Mouse (Mus musculus) liver, embryonic 14 days (tissue): ENCODE measurements around the gene Efna4. TPM values are rescaled to one million over a fixed set of nuclear protein-coding genes. Genes with fewer than 3 reads are reported as not detected.

Source experiments
- polyA plus RNA-seq: library from polyadenylated mRNA; depleted of rRNA; stranded (reverse); fragments of >200 nt; gene quantifications from 2 replicates; pipeline ENCODE4 v1.2.3, GENCODE M21; 2012; rRNA removed

The Efna4 gene
- polyA plus RNA-seq: 0.82 and 0.97 TPM in 2 replicates

GRCm38 (mm10) chr3:89337721-89338578, at the start of gene Efna4:
TSS of gene Efna4 (minus strand) at chr3:89338028.

GRCm38 (mm10) chr3:89365153-89365485, 27.3 kb upstream of the Efna4 start, which contains the start of gene Dcst1:
TSS of gene Dcst1 (minus strand) at chr3:89365253.

DNA sequence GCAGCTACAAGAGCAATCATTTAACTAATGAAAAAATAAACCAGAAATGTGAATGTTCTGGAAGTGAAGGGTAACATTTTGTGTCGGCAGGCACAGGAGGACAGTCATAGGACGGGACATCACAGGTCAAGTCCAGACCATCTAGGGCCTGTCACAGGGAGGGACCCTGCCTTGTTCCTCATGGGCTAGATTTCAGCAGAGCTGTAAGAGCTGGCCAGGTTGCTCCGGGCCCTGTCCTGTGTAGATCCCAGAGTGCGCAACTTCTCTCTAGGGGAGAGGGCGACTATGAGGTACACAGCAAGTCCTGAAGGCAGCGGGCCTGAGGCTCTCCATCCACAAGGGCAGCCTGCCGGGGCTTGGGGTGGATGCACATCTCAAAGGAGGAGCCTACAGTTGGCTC, 23.8 kb upstream of the Efna4 start, which contains the start of gene Dcst2:
Gene Dcst2 (plus strand): TSS at position 301 of the 400 bp plus-strand sequence.

GRCm38 (mm10) chr3:89349869-89350501, 12.2 kb upstream of the Efna4 start, which contains the start of gene Adam15:
TSS of gene Adam15 (minus strand) at chr3:89349996.

GRCm38 (mm10) chr3:89322514-89323165, 15.2 kb downstream of the Efna4 start, which contains the start of gene Efna3:
TSS of gene Efna3 (minus strand) at chr3:89322965.

Other genes with a start within 250 kb of the Efna4 start
- 4.5 and 5.2 TPM in 2 replicates for gene Rusc1, start 244.7 kb downstream of the Efna4 start, polyA plus RNA-seq
- not detected in 2 replicates for gene Gm43738, start 236.9 kb downstream of the Efna4 start, polyA plus RNA-seq
- 120 and 142 TPM in 2 replicates for gene Fdps, start 236.1 kb downstream of the Efna4 start, polyA plus RNA-seq
- gene Pklr, start 201.9 kb downstream of the Efna4 start, polyA plus RNA-seq: 123 and 144 TPM in 2 replicates
- 0.23 and 0.28 TPM in 2 replicates for gene Hcn3, start 177.8 kb downstream of the Efna4 start, polyA plus RNA-seq
- 26.2 and 28.4 TPM in 2 replicates for gene Clk2, start 173.2 kb downstream of the Efna4 start, polyA plus RNA-seq
- 31.9 and 35.9 TPM in 2 replicates for gene Scamp3, start 160.6 kb downstream of the Efna4 start, polyA plus RNA-seq
- gene Fam189b, start 154.9 kb downstream of the Efna4 start, polyA plus RNA-seq: 3.6 and 3.7 TPM in 2 replicates
- gene Gba, start 135.1 kb downstream of the Efna4 start, polyA plus RNA-seq: 14.6 and 18.2 TPM in 2 replicates
- 1.1 and 3.1 TPM in 2 replicates for gene Thbs3, start 122.8 kb downstream of the Efna4 start, polyA plus RNA-seq
- gene Mtx1, start 110.9 kb downstream of the Efna4 start, polyA plus RNA-seq: 71.4 and 87.2 TPM in 2 replicates
- gene Muc1, start 109.0 kb downstream of the Efna4 start, polyA plus RNA-seq: 0.08 and 0.14 TPM in 2 replicates
- gene Krtcap2, start 92.1 kb downstream of the Efna4 start, polyA plus RNA-seq: 23.3 and 25.5 TPM in 2 replicates
- 0.19 and 0.23 TPM in 2 replicates for gene Trim46, start 91.7 kb downstream of the Efna4 start, polyA plus RNA-seq
- 82.7 and 87.0 TPM in 2 replicates for gene Dpm3, start 78.7 kb downstream of the Efna4 start, polyA plus RNA-seq
- gene Slc50a1, start 67.5 kb downstream of the Efna4 start, polyA plus RNA-seq: 14.5 and 16.6 TPM in 2 replicates
- 3.6 and 3.7 TPM in 2 replicates for gene Efna1, start 56.9 kb downstream of the Efna4 start, polyA plus RNA-seq
- gene Efna3, start 15.1 kb downstream of the Efna4 start, polyA plus RNA-seq: 0.03 and 0.15 TPM in 2 replicates
- gene Adam15, start 12.0 kb upstream of the Efna4 start, polyA plus RNA-seq: 5.7 and 6.1 TPM in 2 replicates
- 0.03 and 0.06 TPM in 2 replicates for gene Dcst2, start 23.9 kb upstream of the Efna4 start, polyA plus RNA-seq
- gene Dcst1, start 27.2 kb upstream of the Efna4 start, polyA plus RNA-seq: 0.01 TPM in 1 of 2 replicates, not detected in the other
- gene Zbtb7b, start 56.7 kb upstream of the Efna4 start, polyA plus RNA-seq: 5.4 and 7.3 TPM in 2 replicates
- 0.49 and 0.61 TPM in 2 replicates for gene Lenep, start 64.8 kb upstream of the Efna4 start, polyA plus RNA-seq
- 9.2 and 9.8 TPM in 2 replicates for gene Flad1, start 73.8 kb upstream of the Efna4 start, polyA plus RNA-seq
- 124 and 141 TPM in 2 replicates for gene Cks1b, start 80.4 kb upstream of the Efna4 start, polyA plus RNA-seq
- gene Shc1, start 80.4 kb upstream of the Efna4 start, polyA plus RNA-seq: 34.7 and 39.6 TPM in 2 replicates
- gene Pygo2, start 92.2 kb upstream of the Efna4 start, polyA plus RNA-seq: 13.1 and 15.0 TPM in 2 replicates
- 2.9 and 3.3 TPM in 2 replicates for gene Pbxip1, start 98.7 kb upstream of the Efna4 start, polyA plus RNA-seq
- 33.0 and 35.2 TPM in 2 replicates for gene Pmvk, start 116.5 kb upstream of the Efna4 start, polyA plus RNA-seq
- gene Kcnn3, start 182.1 kb upstream of the Efna4 start, polyA plus RNA-seq: 0.01 and 0.08 TPM in 2 replicates